Mouse (Mus musculus): ENCODE data around the gene Klhdc3. TPM values are rescaled to one million over a fixed set of nuclear protein-coding genes. Genes with fewer than 3 reads are reported as not detected.

Gene Klhdc3
- polyA plus RNA-seq, 1 experiment from 2014 or later: 152 TPM

- no peaks in the 10 kb centered on the region for H3K27me3 ChIP-seq (ENCODE audit: insufficient read depth, poor library complexity, severe bottlenecking)
- H3K27ac ChIP-seq: peak overlapping the region; percentile 92
- peak overlapping the region; percentile 100 for H3K4me3 ChIP-seq
- peaks cover 31% of the 10 kb centered on the region for H3K36me3 ChIP-seq
- under 1% methylated on average over 75 of the region's 76 CpGs for WGBS
- peak; percentile 82 for DNase-seq (ENCODE audit: low spot score)
- H3K9me3 ChIP-seq: no peaks in the 10 kb centered on the region
- H3K4me1 ChIP-seq: peaks cover 21% of the 10 kb centered on the region
These were observed 31.0 kb upstream of the Klhdc3 start for GRCm38 (mm10) chr17:46711612-46712271.

DNA sequence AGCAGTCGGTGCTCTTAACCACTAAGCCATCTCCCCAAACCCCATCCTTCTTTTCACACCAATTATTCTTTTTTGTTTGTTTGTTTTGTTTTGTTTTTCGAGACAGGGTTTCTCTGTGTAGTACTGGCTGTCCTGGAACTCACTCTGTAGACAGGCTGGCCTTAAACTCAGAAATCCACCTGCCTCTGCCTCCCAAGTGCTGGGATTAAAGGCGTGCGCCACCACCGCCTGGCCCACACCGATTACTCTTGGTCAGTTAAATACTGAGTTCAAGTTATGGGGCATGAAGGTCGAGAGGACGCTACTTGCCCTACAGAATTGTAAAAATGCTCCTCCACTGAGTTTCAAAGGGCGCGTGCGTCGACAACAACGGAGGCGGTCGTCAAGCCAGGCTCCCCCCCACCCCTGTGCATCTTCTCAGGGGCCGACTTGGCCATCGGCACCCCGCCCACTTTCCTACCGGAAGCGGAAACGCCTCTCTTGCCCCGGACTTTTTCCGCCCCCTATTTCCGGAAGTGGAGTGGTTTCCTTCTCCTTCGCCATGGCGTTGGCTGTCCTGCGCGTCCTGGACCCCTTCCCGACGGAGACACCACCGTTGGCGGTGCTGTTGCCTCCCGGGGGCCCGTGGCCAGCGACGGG, 30.4 kb upstream of the Klhdc3 start, which contains the start of gene Pex6:
Pex6 (plus strand) TSS at position 505 of the 639 bp plus-strand sequence.
- H3K27ac ChIP-seq: peak within 1 kb of the TSS; percentile 92
- peak within 1 kb of the TSS; percentile 100 for H3K4me3 ChIP-seq
- H3K36me3 ChIP-seq: peaks cover 25% of the 10 kb centered on the region
- H3K27me3 ChIP-seq (ENCODE audit: insufficient read depth, poor library complexity, severe bottlenecking): no peaks in the 10 kb centered on the region
- no peaks in the 10 kb centered on the region for H3K9me3 ChIP-seq
- 7% methylated on average over 36 of the region's 36 CpGs for WGBS
- peaks cover 28% of the 10 kb centered on the region for H3K4me1 ChIP-seq
- DNase-seq (ENCODE audit: low spot score): peak; percentile 97

DNA sequence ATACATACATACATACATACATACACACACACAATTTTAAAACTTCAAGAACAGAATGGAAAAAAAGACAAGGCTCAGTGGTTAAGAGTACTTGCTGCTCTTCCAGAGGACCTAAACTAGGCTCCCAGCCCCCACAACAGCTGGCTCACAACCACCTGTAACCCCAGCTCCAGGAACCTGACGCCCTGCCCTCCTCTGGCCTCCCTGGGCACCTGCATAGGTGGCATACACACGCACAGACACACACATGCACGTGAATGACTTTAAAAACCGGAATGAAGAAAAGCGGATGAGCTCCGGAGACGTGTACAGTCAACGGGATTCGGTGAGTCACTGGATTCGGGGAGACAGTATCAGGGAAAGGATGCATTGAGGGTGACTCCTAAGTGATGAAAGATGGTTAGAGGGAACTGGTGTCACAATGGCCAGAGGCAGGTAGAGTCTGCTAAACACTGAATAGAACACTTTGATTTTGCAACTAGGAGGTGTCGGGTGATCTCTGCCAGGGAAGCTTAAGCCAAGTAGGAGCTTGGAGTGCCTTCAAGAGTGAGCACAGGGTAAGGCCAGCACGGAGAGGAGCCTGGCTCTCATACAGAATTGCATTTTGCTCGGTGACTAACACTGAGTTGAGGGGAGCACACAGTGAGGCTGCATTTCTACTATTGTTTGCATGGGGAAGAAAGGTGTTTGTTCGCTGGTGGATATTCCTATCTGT, 25.8 kb upstream of the Klhdc3 start:
- Histone ChIP-seq H3K27ac (no peak overlapping the region), H3K9me3 (no peaks in the 10 kb centered on the region), H3K36me3 (no peaks in the 10 kb centered on the region; the same call in 1 of the 2 replicates), H3K4me1 (peaks cover 45% of the 10 kb centered on the region), H3K27me3 (ENCODE audit: insufficient read depth, poor library complexity, severe bottlenecking) (no peaks in the 10 kb centered on the region), H3K4me3 (no peak overlapping the region)
- DNase-seq (ENCODE audit: low spot score): peak; percentile 71
- 81% methylated on average over 14 of the region's 14 CpGs for WGBS

- no peaks in the 10 kb centered on the region for H3K27me3 ChIP-seq (ENCODE audit: insufficient read depth, poor library complexity, severe bottlenecking)
- WGBS: 1% methylated on average over 48 of the region's 48 CpGs
- H3K9me3 ChIP-seq: no peaks in the 10 kb centered on the region
- DNase-seq (ENCODE audit: low spot score): peak; percentile 99
- peak within 1 kb of the TSS; percentile 90 for H3K4me3 ChIP-seq
- peak within 1 kb of the TSS; percentile 96 for H3K27ac ChIP-seq
- H3K4me1 ChIP-seq: peaks cover 48% of the 10 kb centered on the region
- H3K36me3 ChIP-seq: peaks cover 7% of the 10 kb centered on the region; the same call in 1 of the 2 replicates
These were observed 24.4 kb upstream of the Klhdc3 start, which contains the start of gene Ppp2r5d for GRCm38 (mm10) chr17:46704887-46705835. Gene Ppp2r5d, minus strand, starts transcription at chr17:46705111.

- peak; percentile 74 for DNase-seq (ENCODE audit: low spot score)
- H3K9me3 ChIP-seq: no peaks in the 10 kb centered on the region
- H3K27ac ChIP-seq: peak overlapping the region; percentile 96
- WGBS: 5% methylated on average over 32 of the region's 41 CpGs
- peaks cover 48% of the 10 kb centered on the region for H3K4me1 ChIP-seq
- H3K4me3 ChIP-seq: peak overlapping the region; percentile 90
- peaks cover 14% of the 10 kb centered on the region for H3K36me3 ChIP-seq
- H3K27me3 ChIP-seq (ENCODE audit: insufficient read depth, poor library complexity, severe bottlenecking): no peaks in the 10 kb centered on the region
These were observed 23.5 kb upstream of the Klhdc3 start for GRCm38 (mm10) chr17:46703971-46704886.

GRCm38 (mm10) chr17:46702506-46702905, 21.8 kb upstream of the Klhdc3 start:
- Histone ChIP-seq H3K9me3 (no peaks in the 10 kb centered on the region), H3K4me1 (peaks cover 51% of the 10 kb centered on the region), H3K4me3 (peak overlapping the region; percentile 90; the same call in 1 of the 2 replicates), H3K36me3 (peaks cover 31% of the 10 kb centered on the region), H3K27me3 (ENCODE audit: insufficient read depth, poor library complexity, severe bottlenecking) (no peaks in the 10 kb centered on the region), H3K27ac (no peak overlapping the region)
- 85% methylated on average over 5 of the region's 5 CpGs for WGBS
- DNase-seq (ENCODE audit: low spot score): no peak

DNA sequence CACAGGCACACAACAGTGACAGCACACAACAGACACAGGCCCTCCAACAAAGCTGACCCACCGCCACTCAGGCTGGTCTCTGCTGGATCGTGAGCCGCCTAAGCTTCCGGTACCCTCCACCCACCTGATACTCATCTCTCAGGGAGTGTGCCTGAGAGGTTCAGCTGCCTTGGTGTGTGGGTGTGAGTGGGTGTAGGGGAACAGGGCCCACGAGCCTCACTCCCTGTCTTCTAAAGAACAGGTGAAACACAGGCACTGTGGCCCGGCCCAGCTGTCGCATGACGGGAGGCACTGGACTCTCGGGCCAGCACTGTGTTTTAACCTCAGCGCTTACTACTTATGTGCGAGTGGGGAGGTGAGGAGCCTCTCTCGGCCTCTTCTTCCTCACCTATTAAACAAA, 21.4 kb upstream of the Klhdc3 start:
- no peaks in the 10 kb centered on the region for H3K9me3 ChIP-seq
- H3K27me3 ChIP-seq (ENCODE audit: insufficient read depth, poor library complexity, severe bottlenecking): no peaks in the 10 kb centered on the region
- peaks cover 32% of the 10 kb centered on the region for H3K36me3 ChIP-seq
- 0 out of 2 replicates have a peak overlapping the region, but pooled peaks have one; percentile 36 for H3K27ac ChIP-seq
- peak; percentile 74 for DNase-seq (ENCODE audit: low spot score)
- no peak overlapping the region; the same call in 1 of the 2 replicates for H3K4me3 ChIP-seq
- WGBS: 84% methylated on average over 12 of the region's 12 CpGs
- H3K4me1 ChIP-seq: peaks cover 51% of the 10 kb centered on the region

GRCm38 (mm10) chr17:46701489-46701888, 20.8 kb upstream of the Klhdc3 start:
- 78% methylated on average over 12 of the region's 12 CpGs for WGBS
- no peaks in the 10 kb centered on the region for H3K27me3 ChIP-seq (ENCODE audit: insufficient read depth, poor library complexity, severe bottlenecking)
- peaks cover 45% of the 10 kb centered on the region for H3K4me1 ChIP-seq
- H3K4me3 ChIP-seq: no peak overlapping the region
- H3K9me3 ChIP-seq: no peaks in the 10 kb centered on the region
- peak; percentile 69 for DNase-seq (ENCODE audit: low spot score)
- peaks cover 32% of the 10 kb centered on the region for H3K36me3 ChIP-seq
- H3K27ac ChIP-seq: 0 out of 2 replicates have a peak overlapping the region, but pooled peaks have one; percentile 36

GRCm38 (mm10) chr17:46699912-46700311, 19.2 kb upstream of the Klhdc3 start:
- Histone ChIP-seq H3K4me1 (peaks cover 39% of the 10 kb centered on the region), H3K36me3 (peaks cover 37% of the 10 kb centered on the region), H3K4me3 (no peak overlapping the region), H3K27ac (no peak overlapping the region), H3K27me3 (ENCODE audit: insufficient read depth, poor library complexity, severe bottlenecking) (no peaks in the 10 kb centered on the region), H3K9me3 (no peaks in the 10 kb centered on the region)
- 77% methylated on average over 3 of the region's 3 CpGs for whole genome bisulfite sequencing
- no peak for DNase-seq (ENCODE audit: low spot score)

GRCm38 (mm10) chr17:46699245-46699644, 18.5 kb upstream of the Klhdc3 start:
- Histone ChIP-seq H3K27ac (no peak overlapping the region), H3K27me3 (ENCODE audit: insufficient read depth, poor library complexity, severe bottlenecking) (no peaks in the 10 kb centered on the region), H3K4me1 (peaks cover 38% of the 10 kb centered on the region), H3K4me3 (no peak overlapping the region), H3K9me3 (no peaks in the 10 kb centered on the region), H3K36me3 (peaks cover 37% of the 10 kb centered on the region)
- DNase-seq (ENCODE audit: low spot score): peak; percentile 70
- WGBS: 73% methylated on average over 5 of the region's 5 CpGs

DNA sequence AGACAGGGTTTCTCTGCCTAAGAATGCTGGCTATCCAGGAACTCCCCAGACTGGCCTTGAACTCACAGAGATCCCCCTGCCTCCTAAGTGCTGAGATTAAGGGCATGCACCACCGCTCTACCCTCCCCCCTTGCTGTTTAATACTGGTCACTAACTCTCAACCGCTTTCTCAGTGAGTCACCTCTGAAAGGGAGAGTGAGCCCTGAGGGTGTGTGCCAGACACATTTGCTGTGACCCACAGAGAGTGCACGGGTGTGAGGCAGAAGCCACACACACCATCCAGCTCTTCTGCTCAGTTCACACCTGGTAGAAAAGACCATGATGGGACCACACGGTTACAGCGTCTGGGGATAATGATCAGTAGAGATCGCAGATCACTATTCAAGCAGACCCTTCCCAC, 17.8 kb upstream of the Klhdc3 start:
- no peak for DNase-seq (ENCODE audit: low spot score)
- Histone ChIP-seq H3K9me3 (no peaks in the 10 kb centered on the region), H3K27me3 (ENCODE audit: insufficient read depth, poor library complexity, severe bottlenecking) (no peaks in the 10 kb centered on the region), H3K4me1 (peaks cover 31% of the 10 kb centered on the region), H3K27ac (no peak overlapping the region), H3K36me3 (peaks cover 38% of the 10 kb centered on the region), H3K4me3 (no peak overlapping the region)
- 81% methylated on average over 6 of the region's 6 CpGs for WGBS
